Mouse (Mus musculus): ENCODE results near the gene Mtrf1. TPM values are rescaled to one million over a fixed set of nuclear protein-coding genes. Genes with fewer than 3 reads are reported as not detected.

The Mtrf1 gene
- total and polyA plus RNA-seq, 3 experiments, result 4.5 to 7.9 (median 7.3) TPM

DNA sequence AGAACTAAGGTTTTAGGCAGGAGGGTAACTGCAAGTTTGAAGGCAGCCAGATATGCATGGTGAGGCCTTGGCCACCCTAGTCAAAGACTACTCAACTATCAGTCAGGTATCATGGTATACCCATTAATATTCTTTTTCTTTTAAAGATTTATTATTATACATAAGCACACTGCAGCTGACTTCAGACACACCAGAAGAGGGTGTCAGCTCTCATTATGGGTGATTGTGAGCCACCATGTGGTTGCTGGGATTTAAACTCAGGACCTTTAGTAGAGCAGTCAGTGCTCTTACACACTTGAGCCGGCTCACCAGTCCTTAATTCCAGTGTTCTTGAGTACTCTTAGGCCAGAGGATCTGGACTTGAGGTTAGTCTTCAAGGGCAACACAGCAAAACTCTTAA lies 62.8 kb downstream of the Mtrf1 start:
- intact Hi-C loops (cut with DNase I), result no loop called here
- no peak overlapping the region for H3K27ac ChIP-seq
- WGBS, result 76% methylated on average over 1 of the region's 1 CpGs

DNA sequence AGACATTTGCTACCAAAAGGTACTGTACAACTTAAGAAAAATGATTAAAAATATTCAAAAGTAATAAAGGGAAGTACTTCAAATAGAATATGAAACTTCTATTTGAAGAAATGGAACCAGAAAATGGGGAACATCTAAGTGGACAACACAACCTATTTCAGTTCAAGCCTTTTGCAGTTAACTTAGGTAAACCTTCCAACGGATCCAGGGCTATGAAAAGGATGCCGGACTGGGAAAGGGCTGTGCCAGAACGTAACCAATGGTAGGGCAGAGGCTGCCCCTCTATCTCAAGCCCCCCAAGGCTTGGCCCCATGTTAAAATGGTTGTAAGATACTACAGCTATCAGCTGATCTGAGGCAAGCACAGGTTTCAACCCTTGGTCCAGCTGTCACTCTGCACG lies 63.4 kb downstream of the Mtrf1 start:
- no peak overlapping the region for H3K27ac ChIP-seq
- no peaks in the 10 kb centered on the region for H3K27me3 ChIP-seq (ENCODE audit: control insufficient read depth, insufficient read depth, low read length)
- no peaks in the 10 kb centered on the region; the same call in 1 of the 2 replicates for H3K36me3 ChIP-seq (ENCODE audit: control insufficient read depth, insufficient read depth, low read length)
- H3K4me3 ChIP-seq, result no peak overlapping the region
- no peaks in the 10 kb centered on the region for H3K4me1 ChIP-seq (ENCODE audit: control insufficient read depth, insufficient read depth, low read length)
- no peak overlapping the region for H3K9ac ChIP-seq (ENCODE audit: low read depth, low read length)
- TF ChIP-seq POLR2A (IDR thresholded peaks at IDR 0.05; ENCODE audit: insufficient read depth, low read depth, low read length), result no peak
- no peak for TF ChIP-seq EP300 (IDR thresholded peaks at IDR 0.05; ENCODE audit: insufficient read depth, low read depth, low read length)
- no peak for TF ChIP-seq CTCF (IDR thresholded peaks at IDR 0.05)
- no peak for DNase-seq
- WGBS, result 86% methylated on average over 4 of the region's 4 CpGs
- H3K79me2 ChIP-seq (replicated peaks; ENCODE audit: control insufficient read depth, insufficient read depth, low read length), result no peaks in the 10 kb centered on the region
- intact Hi-C loops (cut with DNase I), result no loop called here

More for the DNA sequence above, 62.8 kb downstream of the Mtrf1 start:
- no peaks in the 10 kb centered on the region for H3K4me1 ChIP-seq (ENCODE audit: control insufficient read depth, insufficient read depth, low read length)
- H3K27me3 ChIP-seq (ENCODE audit: control insufficient read depth, insufficient read depth, low read length), result no peaks in the 10 kb centered on the region
- no peaks in the 10 kb centered on the region for H3K79me2 ChIP-seq (replicated peaks; ENCODE audit: control insufficient read depth, insufficient read depth, low read length)
- no peak for TF ChIP-seq CTCF (IDR thresholded peaks at IDR 0.05)
- TF ChIP-seq EP300 (IDR thresholded peaks at IDR 0.05; ENCODE audit: insufficient read depth, low read depth, low read length), result no peak
- TF ChIP-seq POLR2A (IDR thresholded peaks at IDR 0.05; ENCODE audit: insufficient read depth, low read depth, low read length), result no peak
- H3K4me3 ChIP-seq, result no peak overlapping the region
- H3K9ac ChIP-seq (ENCODE audit: low read depth, low read length), result no peak overlapping the region
- DNase-seq, result no peak
- no peaks in the 10 kb centered on the region; the same call in 1 of the 2 replicates for H3K36me3 ChIP-seq (ENCODE audit: control insufficient read depth, insufficient read depth, low read length)

DNA sequence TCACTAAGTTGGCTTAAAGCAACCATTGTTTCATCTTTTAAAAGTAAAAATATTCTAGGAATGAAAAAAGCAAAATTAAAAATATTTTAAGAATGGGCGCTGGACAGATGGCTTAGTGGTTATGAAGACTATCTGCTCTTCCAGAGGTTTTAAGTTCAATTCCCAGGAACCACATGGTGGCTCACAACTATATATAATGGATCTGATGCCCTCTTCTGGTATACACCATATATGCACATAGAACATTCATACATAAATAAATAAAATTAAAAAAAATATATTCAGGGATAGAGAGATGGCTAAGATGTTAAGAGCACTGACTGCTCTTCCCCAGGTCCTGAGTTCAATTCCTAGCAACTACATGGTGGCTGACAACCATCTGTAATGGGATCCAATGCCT lies 68.1 kb downstream of the Mtrf1 start:
- 94% methylated on average over 1 of the region's 1 CpGs for WGBS
- Histone ChIP-seq H3K36me3 (ENCODE audit: control insufficient read depth, insufficient read depth, low read length) (peaks cover 2% of the 10 kb centered on the region), H3K79me2 (replicated peaks; ENCODE audit: control insufficient read depth, insufficient read depth, low read length) (no peaks in the 10 kb centered on the region), H3K4me1 (ENCODE audit: control insufficient read depth, insufficient read depth, low read length) (no peaks in the 10 kb centered on the region), H3K9ac (ENCODE audit: low read depth, low read length) (no peak overlapping the region), H3K27me3 (ENCODE audit: control insufficient read depth, insufficient read depth, low read length) (no peaks in the 10 kb centered on the region), H3K27ac (no peak overlapping the region), H3K4me3 (no peak overlapping the region)
- no peak for DNase-seq
- intact Hi-C loops (cut with DNase I), result loop anchor here (2.0 to 5.0 kb wide), 2 partner anchors 71 to 343 kb away; no protein-coding TSS in a partner anchor
- TF ChIP-seq CTCF (IDR thresholded peaks at IDR 0.05) (peak; percentile 29), POLR2A (IDR thresholded peaks at IDR 0.05; ENCODE audit: insufficient read depth, low read depth, low read length) (no peak)

DNA sequence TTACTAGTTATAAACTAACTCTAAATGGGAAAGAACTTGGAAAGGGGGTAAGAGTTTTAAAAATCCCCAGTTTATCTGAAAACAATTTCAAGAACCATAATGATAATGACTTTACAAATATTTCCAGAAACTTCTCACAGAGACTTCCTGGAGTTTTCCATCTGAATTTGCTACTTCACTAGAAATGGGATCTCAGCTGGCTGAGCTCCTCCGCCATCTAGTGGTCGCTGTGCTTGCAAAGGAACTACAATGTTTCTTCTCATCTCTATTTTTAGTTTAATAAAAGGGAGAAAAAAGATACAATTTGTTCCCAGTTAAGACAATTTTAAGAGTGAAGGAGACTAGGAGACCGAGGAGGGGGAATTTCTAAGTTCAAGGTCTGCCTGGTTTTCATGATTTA lies 70.0 kb downstream of the Mtrf1 start:
- 14% methylated on average over 3 of the region's 3 CpGs for WGBS
- Histone ChIP-seq H3K4me1 (ENCODE audit: control insufficient read depth, insufficient read depth, low read length) (no peaks in the 10 kb centered on the region), H3K36me3 (ENCODE audit: control insufficient read depth, insufficient read depth, low read length) (peaks cover 2% of the 10 kb centered on the region), H3K27ac (no peak overlapping the region), H3K79me2 (replicated peaks; ENCODE audit: control insufficient read depth, insufficient read depth, low read length) (no peaks in the 10 kb centered on the region), H3K4me3 (no peak overlapping the region), H3K27me3 (ENCODE audit: control insufficient read depth, insufficient read depth, low read length) (no peaks in the 10 kb centered on the region), H3K9ac (ENCODE audit: low read depth, low read length) (no peak overlapping the region)
- TF ChIP-seq POLR2A (IDR thresholded peaks at IDR 0.05; ENCODE audit: insufficient read depth, low read depth, low read length), result no peak
- TF ChIP-seq EP300 (IDR thresholded peaks at IDR 0.05; ENCODE audit: insufficient read depth, low read depth, low read length), result 0 out of 2 replicates have a peak, but pooled peaks have one; percentile 48
- peak; percentile 92 for TF ChIP-seq CTCF (IDR thresholded peaks at IDR 0.05)
- intact Hi-C loops (cut with DNase I), result loop anchor here (2.0 to 5.0 kb wide), 2 partner anchors 73 to 345 kb away; no protein-coding TSS in a partner anchor
- peak; percentile 48 to 67 for DNase-seq

Other genes starting within 250 kb of the Mtrf1 start
- not detected for gene Zfp957, start 150.4 kb upstream of the Mtrf1 start, total RNA-seq (2021)
- not detected in 2 replicates for gene Zfp957, start 150.4 kb upstream of the Mtrf1 start, polyA plus RNA-seq (2012; rRNA removed)
- 100 to 1,000 TPM in 1 of 2 experiments, 10 to 100 TPM in 1; 66.4 to 116 TPM for gene Rgcc, start 96.1 kb upstream of the Mtrf1 start, total RNA-seq (2021)
- gene Rgcc, start 96.1 kb upstream of the Mtrf1 start, polyA plus RNA-seq (2012; rRNA removed), result 91.8 and 124 TPM in 2 replicates
- 1 to 10 TPM; 7.9 to 9.7 TPM for gene Naa16, start 7.0 kb upstream of the Mtrf1 start, total RNA-seq (2021)
- 1.8 and 3.5 TPM in 2 replicates for gene Naa16, start 7.0 kb upstream of the Mtrf1 start, polyA plus RNA-seq (2012; rRNA removed)
- 1 to 10 TPM; 9.3 to 9.8 TPM for gene Kbtbd7, start 28.7 kb downstream of the Mtrf1 start, total RNA-seq (2021)
- 2.9 and 4.7 TPM in 2 replicates for gene Kbtbd7, start 28.7 kb downstream of the Mtrf1 start, polyA plus RNA-seq (2012; rRNA removed)
- gene Kbtbd6, start 54.1 kb downstream of the Mtrf1 start, total RNA-seq (2021), result under 1 TPM; 0.10 to 0.14 TPM
- 0.08 and 0.20 TPM in 2 replicates for gene Kbtbd6, start 54.1 kb downstream of the Mtrf1 start, polyA plus RNA-seq (2012; rRNA removed)
- 10 to 100 TPM; 13.3 to 13.7 TPM for gene Elf1, start 83.4 kb downstream of the Mtrf1 start, total RNA-seq (2021)
- 6.6 and 11.3 TPM in 2 replicates for gene Elf1, start 83.4 kb downstream of the Mtrf1 start, polyA plus RNA-seq (2012; rRNA removed)
- 10 to 100 TPM; 22.0 to 22.7 TPM for gene Wbp4, start 83.7 kb downstream of the Mtrf1 start, total RNA-seq (2021)
- gene Wbp4, start 83.7 kb downstream of the Mtrf1 start, polyA plus RNA-seq (2012; rRNA removed), result 3.7 and 7.0 TPM in 2 replicates
- 10 to 100 TPM; 52.4 to 64.9 TPM for gene Sugt1, start 189.9 kb downstream of the Mtrf1 start, total RNA-seq (2021)
- 5.7 and 16.9 TPM in 2 replicates for gene Sugt1, start 189.9 kb downstream of the Mtrf1 start, polyA plus RNA-seq (2012; rRNA removed)